Mouse (Mus musculus) lung, adult 10 weeks (tissue): ENCODE results near the gene Olfr868. TPM values are rescaled to one million over a fixed set of nuclear protein-coding genes. Genes with fewer than 3 reads are reported as not detected.

Experiments used
- polyA plus RNA-seq: library from polyadenylated mRNA; stranded (reverse); fragments of 350-450 nt; fragmentation: Illumina TruSeq; extraction: RNeasy Lipid Tissue Mini Kit (QIAGEN cat#74804); gene quantifications from one replicate; pipeline ENCODE4 v1.2.3, GENCODE M21; 2014; ENCODE audit warnings: low read depth, low replicate concordance; ENCODE audit not compliant: insufficient read depth

Olfr868 gene
- polyA plus RNA-seq: not detected

DNA sequence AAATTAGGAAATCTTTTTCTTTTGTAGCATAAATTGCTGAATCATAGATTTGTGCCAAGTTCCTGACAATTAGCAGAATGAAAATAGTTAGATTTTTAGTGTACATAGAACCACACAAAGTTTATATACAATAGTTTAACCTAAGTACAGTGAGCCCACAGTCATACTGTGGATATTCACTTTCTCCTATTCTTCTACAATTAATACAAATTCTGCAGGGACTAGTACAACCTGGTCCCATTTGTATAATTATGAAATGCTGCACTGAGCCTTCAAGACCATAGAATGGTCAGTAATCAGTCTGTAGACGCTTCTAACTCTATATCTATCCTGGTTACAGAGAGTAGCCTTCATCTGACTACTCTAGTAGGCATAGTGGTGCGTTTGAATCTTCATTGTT is at the start of gene Olfr868:
Olfr868 (plus strand) TSS at position 301 of the 400 bp plus-strand sequence.

DNA sequence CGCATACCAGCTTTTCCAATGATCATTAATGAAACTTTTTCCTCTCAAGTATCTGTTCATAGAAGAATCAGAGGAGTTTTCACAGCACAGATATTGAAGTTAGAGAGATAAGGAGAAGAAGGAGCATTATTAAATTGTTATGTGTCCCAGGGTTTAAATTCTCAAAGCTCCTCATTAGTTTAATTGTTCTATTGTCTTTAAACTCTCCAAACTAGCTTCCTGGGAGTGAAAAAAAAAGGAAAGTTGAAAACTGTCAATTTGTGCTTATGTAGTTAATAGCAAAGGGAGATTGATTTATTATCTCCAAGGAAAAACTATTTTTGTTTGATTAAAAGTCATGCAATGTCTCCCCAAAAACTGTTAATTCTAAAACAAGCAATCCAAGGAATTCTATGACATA is 41.0 kb upstream of the Olfr868 start, which contains the start of gene Olfr867:
Olfr867 (minus strand) TSS at position 101 of the 400 bp plus-strand sequence.

DNA sequence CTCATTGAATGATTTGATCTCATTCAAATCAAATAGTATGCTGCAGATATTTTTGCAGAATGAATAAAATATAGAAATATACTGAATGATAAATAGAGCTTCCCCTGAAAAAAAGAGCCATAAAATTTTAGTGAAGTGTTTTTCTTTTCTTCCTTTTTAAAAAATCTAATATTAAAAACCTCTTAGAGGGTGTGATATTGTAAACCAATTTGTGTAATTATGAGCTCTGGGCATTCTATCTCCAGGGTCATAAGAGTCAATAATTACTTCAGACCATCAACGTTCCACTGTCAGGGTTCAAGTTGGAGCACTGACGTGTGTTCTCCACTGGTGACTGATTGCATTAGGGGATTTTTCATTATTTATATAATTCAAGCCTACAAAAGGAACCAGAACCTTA is 30.3 kb downstream of the Olfr868 start, which contains the start of gene Olfr869:
Olfr869 (plus strand) TSS at position 301 of the 400 bp plus-strand sequence.

Other genes starting within 250 kb of the Olfr868 start
- not detected for gene Olfr860, start 248.9 kb upstream of the Olfr868 start, polyA plus RNA-seq
- gene Olfr862, start 210.6 kb upstream of the Olfr868 start, polyA plus RNA-seq: not detected
- gene Olfr77, start 181.8 kb upstream of the Olfr868 start, polyA plus RNA-seq: not detected
- not detected for gene Olfr866, start 70.6 kb upstream of the Olfr868 start, polyA plus RNA-seq
- not detected for gene Olfr867, start 41.1 kb upstream of the Olfr868 start, polyA plus RNA-seq
- gene Olfr869, start 30.4 kb downstream of the Olfr868 start, polyA plus RNA-seq: not detected
- gene Olfr870, start 75.4 kb downstream of the Olfr868 start, polyA plus RNA-seq: not detected
- not detected for gene Olfr871, start 113.6 kb downstream of the Olfr868 start, polyA plus RNA-seq
- gene Olfr872, start 138.5 kb downstream of the Olfr868 start, polyA plus RNA-seq: not detected
- not detected for gene Olfr39, start 183.7 kb downstream of the Olfr868 start, polyA plus RNA-seq
- not detected for gene Olfr873, start 199.9 kb downstream of the Olfr868 start, polyA plus RNA-seq
- not detected for gene Olfr18, start 237.5 kb downstream of the Olfr868 start, polyA plus RNA-seq